Mouse (Mus musculus): ENCODE results near the gene Pum3. TPM values are rescaled to one million over a fixed set of nuclear protein-coding genes. Genes with fewer than 3 reads are reported as not detected.

The Pum3 gene
- polyA plus RNA-seq, 1 experiment from 2014 or later, result 59.2 TPM

DNA sequence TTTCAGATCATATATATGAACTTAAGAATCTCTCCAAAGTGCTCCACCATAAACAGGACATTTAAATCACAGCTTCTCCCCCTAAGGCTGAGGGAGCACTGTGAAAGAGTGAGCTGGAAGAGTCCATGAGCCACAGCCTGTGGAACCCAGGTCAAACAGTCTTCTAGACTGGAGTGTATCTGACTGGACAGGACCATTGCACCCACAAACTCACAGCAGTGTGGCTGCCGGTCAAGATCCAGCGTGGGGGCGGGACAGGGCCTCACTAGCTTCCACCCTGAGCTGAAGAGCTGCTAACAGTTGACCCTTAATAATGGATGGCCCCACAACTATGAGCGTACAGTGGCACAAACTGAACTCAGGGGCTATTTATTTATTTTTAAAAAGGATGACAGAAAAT, 12.2 kb downstream of the Pum3 start:
- Histone ChIP-seq H3K9me3 (replicated peaks) (no peaks in the 10 kb centered on the region), H3K4me2 (no peak overlapping the region), H3K4me1 (replicated peaks) (no peaks in the 10 kb centered on the region), H3K27ac (no peak overlapping the region), H3K9ac (no peak overlapping the region), H3K27me3 (no peaks in the 10 kb centered on the region), H3K36me3 (peaks cover 82% of the 10 kb centered on the region), H3K4me3 (replicated peaks) (no peak overlapping the region)
- no peak for ATAC-seq (ENCODE audit: low read depth)
- 83% methylated on average over 4 of the region's 4 CpGs for WGBS (ENCODE audit: insufficient replicate concordance)
- DNase-seq, result no peak

DNA sequence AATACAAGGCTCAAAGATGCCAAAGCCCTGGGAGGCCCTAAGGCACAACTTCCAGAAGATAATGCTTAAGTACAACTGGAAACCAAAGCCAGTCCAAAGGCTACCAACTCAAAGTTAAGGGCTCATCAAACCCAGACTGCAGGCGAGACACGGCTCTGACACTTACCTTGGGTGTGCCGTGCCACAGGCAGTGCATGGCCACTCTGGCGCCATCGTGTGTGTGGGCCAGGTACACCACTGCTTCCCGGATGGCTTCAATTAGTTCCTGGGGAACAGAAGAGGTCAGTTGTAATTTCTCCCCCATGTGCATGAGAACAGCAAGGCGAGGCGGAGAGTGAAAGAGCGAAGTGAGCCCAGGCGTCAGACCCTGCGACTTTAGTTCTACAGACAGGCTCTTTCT, 13.1 kb downstream of the Pum3 start:
- no peaks in the 10 kb centered on the region for H3K9me3 ChIP-seq (replicated peaks)
- H3K4me3 ChIP-seq (replicated peaks), result no peak overlapping the region
- peaks cover 82% of the 10 kb centered on the region for H3K36me3 ChIP-seq
- no peak overlapping the region for H3K9ac ChIP-seq
- ATAC-seq (ENCODE audit: low read depth) (no peak), DNase-seq (no peak)
- no peak overlapping the region for H3K4me2 ChIP-seq
- no peaks in the 10 kb centered on the region for H3K4me1 ChIP-seq (replicated peaks)
- 72% methylated on average over 11 of the region's 11 CpGs for WGBS (ENCODE audit: insufficient replicate concordance)
- no peaks in the 10 kb centered on the region for H3K27me3 ChIP-seq
- H3K27ac ChIP-seq, result no peak overlapping the region

DNA sequence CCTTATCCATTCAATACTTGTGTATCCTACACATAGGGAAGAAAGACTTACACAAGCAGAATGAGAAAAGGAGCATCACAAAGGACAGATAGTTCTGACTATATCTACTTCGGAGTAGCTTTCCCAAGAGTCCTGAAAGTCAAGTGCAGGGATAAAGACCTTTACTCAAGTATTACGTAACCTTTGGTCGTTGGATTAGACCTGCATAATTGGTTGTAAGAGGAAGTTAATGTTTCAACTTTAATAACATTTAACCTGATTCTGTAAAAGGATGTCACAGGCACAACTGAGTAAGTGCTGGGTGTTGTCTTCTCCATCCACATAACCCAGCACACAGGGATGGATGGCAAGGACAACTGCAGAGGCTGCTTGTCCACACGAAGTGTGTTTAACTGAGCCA, 18.3 kb downstream of the Pum3 start:
- H3K9me3 ChIP-seq (replicated peaks), result no peaks in the 10 kb centered on the region
- H3K27me3 ChIP-seq, result no peaks in the 10 kb centered on the region
- DNase-seq (no peak), ATAC-seq (ENCODE audit: low read depth) (no peak)
- H3K9ac ChIP-seq, result no peak overlapping the region
- no peak overlapping the region for H3K4me3 ChIP-seq (replicated peaks)
- H3K27ac ChIP-seq, result no peak overlapping the region
- no peak overlapping the region for H3K4me2 ChIP-seq
- H3K4me1 ChIP-seq (replicated peaks), result no peaks in the 10 kb centered on the region
- WGBS (ENCODE audit: insufficient replicate concordance), result 71% methylated on average over 4 of the region's 4 CpGs
- peaks cover 63% of the 10 kb centered on the region for H3K36me3 ChIP-seq

DNA sequence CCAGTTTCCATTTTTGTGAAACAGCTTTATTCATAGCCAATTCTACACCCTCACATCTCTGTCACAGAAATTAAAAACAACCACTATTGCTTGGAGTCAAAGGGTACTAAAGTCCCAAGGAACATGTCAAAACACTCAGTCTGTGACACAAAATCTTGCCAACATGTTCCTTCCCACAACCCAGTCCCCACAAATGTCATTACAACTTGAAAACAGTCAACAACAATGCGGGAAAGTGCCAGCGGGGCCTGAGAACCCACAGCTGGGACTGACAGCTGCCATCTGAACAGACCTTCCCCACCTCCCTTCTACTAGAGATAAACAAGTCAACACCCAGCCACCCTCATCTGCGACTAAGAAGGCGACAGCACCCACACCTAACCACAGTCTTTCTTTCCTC, 18.9 kb downstream of the Pum3 start:
- no peak overlapping the region for H3K27ac ChIP-seq
- no peaks in the 10 kb centered on the region for H3K27me3 ChIP-seq
- DNase-seq (no peak), ATAC-seq (ENCODE audit: low read depth) (no peak)
- no peaks in the 10 kb centered on the region for H3K4me1 ChIP-seq (replicated peaks)
- no peak overlapping the region for H3K4me3 ChIP-seq (replicated peaks)
- H3K9me3 ChIP-seq (replicated peaks), result no peaks in the 10 kb centered on the region
- no peak overlapping the region for H3K4me2 ChIP-seq
- H3K9ac ChIP-seq, result no peak overlapping the region
- WGBS (ENCODE audit: insufficient replicate concordance), result 67% methylated on average over 4 of the region's 4 CpGs
- peaks cover 57% of the 10 kb centered on the region for H3K36me3 ChIP-seq

DNA sequence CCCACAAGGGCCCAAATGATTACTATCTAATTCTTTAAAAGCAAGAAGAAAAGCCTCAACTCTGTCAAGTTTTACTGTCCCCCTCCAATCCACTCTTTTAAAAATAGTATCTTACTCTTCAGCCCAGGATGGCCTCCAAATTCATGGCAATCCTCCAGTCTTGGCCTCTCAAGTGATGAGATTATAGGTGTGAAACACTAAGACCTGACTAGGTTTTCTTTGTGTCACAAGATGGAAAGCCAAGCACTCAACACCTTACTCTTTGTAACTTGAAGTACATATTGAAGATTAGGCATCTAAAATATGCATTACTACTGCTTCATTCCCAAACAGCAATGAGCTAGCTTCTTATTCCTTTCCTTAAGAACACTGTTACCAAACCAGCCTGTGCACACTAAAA, 19.8 kb downstream of the Pum3 start:
- H3K4me1 ChIP-seq (replicated peaks), result no peaks in the 10 kb centered on the region
- H3K27ac ChIP-seq, result no peak overlapping the region
- no peak overlapping the region for H3K9ac ChIP-seq
- no peaks in the 10 kb centered on the region for H3K27me3 ChIP-seq
- no peaks in the 10 kb centered on the region for H3K9me3 ChIP-seq (replicated peaks)
- ATAC-seq (ENCODE audit: low read depth), result no peak
- H3K4me3 ChIP-seq (replicated peaks), result no peak overlapping the region
- peaks cover 49% of the 10 kb centered on the region for H3K36me3 ChIP-seq
- DNase-seq, result no peak
- no peak overlapping the region for H3K4me2 ChIP-seq

DNA sequence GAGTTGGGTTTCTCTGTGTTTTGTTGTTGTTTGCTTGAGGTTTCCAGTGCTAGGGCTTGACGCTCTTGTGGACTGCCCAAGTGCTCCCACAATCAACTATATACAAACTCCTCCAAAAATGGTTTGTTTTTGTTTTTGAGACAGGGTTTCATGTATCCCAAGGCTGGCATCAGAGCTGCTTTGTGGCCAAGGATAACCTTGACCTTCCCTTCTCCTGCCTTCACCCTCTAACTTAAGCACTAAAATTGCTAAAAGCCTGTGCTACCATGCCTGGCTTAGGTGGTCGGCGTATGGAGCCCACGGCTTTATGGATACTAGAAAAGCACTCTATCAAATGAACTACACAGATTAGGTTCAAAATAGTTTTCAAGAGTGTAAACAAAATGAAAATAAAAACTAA, 20.4 kb downstream of the Pum3 start:
- Histone ChIP-seq H3K9ac (no peak overlapping the region), H3K36me3 (peaks cover 47% of the 10 kb centered on the region), H3K27me3 (no peaks in the 10 kb centered on the region), H3K9me3 (replicated peaks) (no peaks in the 10 kb centered on the region), H3K27ac (no peak overlapping the region), H3K4me1 (replicated peaks) (no peaks in the 10 kb centered on the region), H3K4me2 (no peak overlapping the region), H3K4me3 (replicated peaks) (no peak overlapping the region)
- no peak for DNase-seq
- 85% methylated on average over 4 of the region's 4 CpGs for WGBS (ENCODE audit: insufficient replicate concordance)
- ATAC-seq (ENCODE audit: low read depth), result no peak

DNA sequence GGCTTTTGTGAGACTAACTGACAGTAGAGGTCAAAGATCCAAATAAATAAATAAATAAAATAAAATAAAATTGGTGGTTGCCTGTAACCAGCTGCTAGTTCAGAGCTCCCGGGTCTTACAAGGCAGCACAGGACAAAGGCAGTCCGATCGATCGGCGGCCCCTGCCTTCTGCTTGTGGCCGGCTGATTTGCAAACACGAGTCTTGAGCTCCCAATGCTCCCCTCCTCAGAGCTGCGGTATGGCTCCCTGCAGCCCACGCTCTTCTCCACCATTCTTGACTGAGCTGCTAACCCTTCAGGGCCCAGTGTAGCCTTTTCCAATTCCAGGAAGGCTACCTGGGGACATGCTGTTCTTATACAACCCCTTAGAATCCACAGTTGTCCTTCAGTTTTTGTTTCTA, 31.8 kb downstream of the Pum3 start:
- Histone ChIP-seq H3K9ac (no peak overlapping the region), H3K9me3 (replicated peaks) (no peaks in the 10 kb centered on the region), H3K27me3 (no peaks in the 10 kb centered on the region), H3K27ac (no peak overlapping the region), H3K4me2 (no peak overlapping the region), H3K4me3 (replicated peaks) (no peak overlapping the region), H3K36me3 (peaks cover 83% of the 10 kb centered on the region), H3K4me1 (replicated peaks) (no peaks in the 10 kb centered on the region)
- WGBS (ENCODE audit: insufficient replicate concordance), result 84% methylated on average over 9 of the region's 9 CpGs
- ATAC-seq (ENCODE audit: low read depth), result no peak
- DNase-seq, result no peak

DNA sequence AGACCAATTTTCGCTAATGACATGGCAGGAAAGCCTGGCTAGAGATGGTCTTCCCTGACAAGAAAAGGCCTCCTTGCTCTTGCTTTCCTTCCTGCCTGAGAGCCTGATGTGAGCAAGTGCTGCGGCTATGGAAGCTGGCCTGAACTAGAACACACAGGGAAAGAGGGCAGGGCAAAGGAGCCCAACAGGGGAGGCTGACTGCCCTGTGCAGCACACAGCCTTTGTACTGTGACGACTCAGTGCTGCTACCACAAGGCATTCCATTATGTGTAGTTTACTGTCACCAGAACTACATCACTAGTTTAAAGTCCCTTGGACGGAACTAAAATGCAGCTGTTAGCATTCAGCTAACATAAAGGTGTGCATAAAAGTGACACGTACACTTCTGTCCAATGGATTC, 32.4 kb downstream of the Pum3 start:
- Histone ChIP-seq H3K9ac (no peak overlapping the region), H3K27ac (no peak overlapping the region), H3K4me3 (replicated peaks) (no peak overlapping the region), H3K9me3 (replicated peaks) (no peaks in the 10 kb centered on the region), H3K4me2 (no peak overlapping the region), H3K4me1 (replicated peaks) (no peaks in the 10 kb centered on the region), H3K27me3 (no peaks in the 10 kb centered on the region), H3K36me3 (peaks cover 87% of the 10 kb centered on the region)
- DNase-seq (no peak), ATAC-seq (ENCODE audit: low read depth) (no peak)
- 81% methylated on average over 5 of the region's 5 CpGs for WGBS (ENCODE audit: insufficient replicate concordance)

DNA sequence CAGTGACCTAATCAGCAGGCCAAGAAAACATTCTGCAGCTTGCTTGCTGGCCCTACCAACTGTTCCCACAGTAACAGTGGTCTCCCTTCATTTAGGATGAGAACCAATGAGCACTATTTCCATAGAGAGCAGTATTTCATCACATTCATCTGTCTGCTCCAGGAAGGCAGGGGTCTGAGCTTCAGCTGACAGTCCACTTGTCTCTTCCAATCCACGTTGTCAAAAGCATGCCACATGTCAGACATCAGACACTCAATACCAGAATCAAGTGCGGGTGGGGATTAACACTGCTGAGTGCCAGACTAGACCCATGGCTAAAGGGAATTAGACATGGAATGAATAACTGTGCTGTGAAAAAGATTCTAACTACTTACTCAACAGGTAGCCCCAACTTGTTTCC, 32.9 kb downstream of the Pum3 start:
- no peak overlapping the region for H3K9ac ChIP-seq
- no peaks in the 10 kb centered on the region for H3K4me1 ChIP-seq (replicated peaks)
- 89% methylated on average over 2 of the region's 2 CpGs for WGBS (ENCODE audit: insufficient replicate concordance)
- no peaks in the 10 kb centered on the region for H3K9me3 ChIP-seq (replicated peaks)
- H3K36me3 ChIP-seq, result peaks cover 89% of the 10 kb centered on the region
- no peaks in the 10 kb centered on the region for H3K27me3 ChIP-seq
- DNase-seq (no peak), ATAC-seq (ENCODE audit: low read depth) (no peak)
- no peak overlapping the region for H3K27ac ChIP-seq
- H3K4me2 ChIP-seq, result no peak overlapping the region
- H3K4me3 ChIP-seq (replicated peaks), result no peak overlapping the region

DNA sequence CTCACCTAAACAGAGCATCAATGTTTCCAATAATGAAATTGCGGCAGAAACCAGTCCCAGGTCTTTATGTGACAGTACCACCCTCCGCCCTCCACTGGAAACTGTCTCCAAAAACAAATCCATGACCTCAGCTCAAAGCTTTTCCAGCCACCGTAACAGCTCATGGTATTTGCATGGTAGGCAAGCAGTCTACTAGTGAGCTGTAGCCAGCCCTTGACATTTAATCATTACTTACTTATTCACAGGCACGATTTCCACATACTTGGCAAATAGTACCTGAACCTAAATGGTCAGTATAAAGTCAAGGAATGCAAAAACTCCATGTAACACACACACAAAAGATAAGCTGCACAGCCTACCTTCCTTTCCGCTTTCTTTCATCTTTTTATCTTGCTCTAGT, 33.7 kb downstream of the Pum3 start:
- no peaks in the 10 kb centered on the region for H3K9me3 ChIP-seq (replicated peaks)
- H3K36me3 ChIP-seq, result peaks cover 89% of the 10 kb centered on the region
- DNase-seq (no peak), ATAC-seq (ENCODE audit: low read depth) (no peak)
- H3K9ac ChIP-seq, result no peak overlapping the region
- WGBS (ENCODE audit: insufficient replicate concordance), result 81% methylated on average over 5 of the region's 5 CpGs
- no peaks in the 10 kb centered on the region for H3K4me1 ChIP-seq (replicated peaks)
- no peak overlapping the region for H3K27ac ChIP-seq
- H3K4me3 ChIP-seq (replicated peaks), result no peak overlapping the region
- H3K27me3 ChIP-seq, result no peaks in the 10 kb centered on the region
- no peak overlapping the region for H3K4me2 ChIP-seq

DNA sequence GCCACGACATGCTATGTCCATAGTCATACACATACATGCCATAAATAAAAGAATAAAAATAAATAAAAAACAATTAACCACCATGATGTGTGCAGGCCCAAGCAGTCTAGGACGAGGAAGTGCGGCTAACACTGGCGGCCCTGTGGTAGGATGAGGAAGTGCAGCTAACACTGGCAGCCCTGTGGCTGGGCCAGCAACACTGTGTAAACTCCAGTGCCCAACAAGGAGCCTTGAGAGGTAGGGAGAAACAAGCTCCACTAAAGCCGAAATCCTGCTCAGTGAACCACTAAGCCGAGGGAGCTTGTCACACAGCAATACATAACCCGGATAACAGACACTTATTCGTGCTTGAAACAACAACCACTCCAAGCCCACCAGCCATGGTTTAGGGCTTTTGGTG, 34.1 kb downstream of the Pum3 start:
- WGBS (ENCODE audit: insufficient replicate concordance), result 74% methylated on average over 8 of the region's 8 CpGs
- H3K9me3 ChIP-seq (replicated peaks), result no peaks in the 10 kb centered on the region
- DNase-seq (no peak), ATAC-seq (ENCODE audit: low read depth) (no peak)
- no peak overlapping the region for H3K9ac ChIP-seq
- peaks cover 90% of the 10 kb centered on the region for H3K36me3 ChIP-seq
- no peak overlapping the region for H3K27ac ChIP-seq
- no peaks in the 10 kb centered on the region for H3K27me3 ChIP-seq
- H3K4me1 ChIP-seq (replicated peaks), result no peaks in the 10 kb centered on the region
- H3K4me3 ChIP-seq (replicated peaks), result no peak overlapping the region
- H3K4me2 ChIP-seq, result no peak overlapping the region

DNA sequence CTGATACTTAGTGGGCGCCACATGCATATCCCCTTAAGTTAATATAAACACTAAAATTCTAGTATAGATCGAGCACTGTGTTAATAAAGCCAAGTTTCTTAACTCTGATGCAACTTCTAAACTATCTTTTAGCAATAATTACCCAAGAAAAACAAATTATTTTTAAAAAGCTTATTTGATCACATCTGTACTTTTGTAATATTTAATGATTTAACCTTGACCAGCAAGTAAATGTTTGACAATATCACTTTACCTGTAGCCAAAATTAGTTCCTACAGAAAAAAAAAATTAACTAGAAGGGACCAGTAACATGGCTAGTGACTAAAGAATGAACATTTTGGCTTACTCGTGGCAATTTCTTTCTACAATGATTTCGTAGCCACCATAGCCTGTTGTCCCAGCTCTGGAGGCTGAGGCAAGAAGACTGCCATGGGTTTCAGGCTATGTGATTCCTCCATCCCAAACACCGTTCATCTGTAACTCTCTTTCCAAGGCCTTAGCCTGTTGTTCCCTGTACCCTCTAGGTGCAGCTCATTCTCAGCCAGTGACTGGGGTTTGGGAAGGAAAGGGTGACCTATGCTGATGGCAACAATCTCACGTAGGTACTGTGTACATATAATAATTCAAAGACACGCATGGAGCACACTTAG, 35.2 kb downstream of the Pum3 start:
- no peaks in the 10 kb centered on the region for H3K27me3 ChIP-seq
- H3K9me3 ChIP-seq (replicated peaks), result no peaks in the 10 kb centered on the region
- H3K4me2 ChIP-seq, result no peak overlapping the region
- H3K4me3 ChIP-seq (replicated peaks), result no peak overlapping the region
- H3K27ac ChIP-seq, result no peak overlapping the region
- ATAC-seq (ENCODE audit: low read depth) (no peak), DNase-seq (no peak)
- H3K36me3 ChIP-seq, result peaks cover 90% of the 10 kb centered on the region
- H3K9ac ChIP-seq, result no peak overlapping the region
- 80% methylated on average over 7 of the region's 7 CpGs for WGBS (ENCODE audit: insufficient replicate concordance)
- H3K4me1 ChIP-seq (replicated peaks), result no peaks in the 10 kb centered on the region
